Mouse (Mus musculus) lung, adult 18-20 months (tissue): ENCODE results near the gene Flad1.

Experiments
- DNase-seq, 2 experiments: peaks; one replicate each; pipeline ENCODE4 v3.0.0; 2022; ENCODE audit warnings: mixed read lengths in 2 of 2

Flad1 gene

GRCm38 (mm10) chr3:89382033-89382882 is 29.4 kb downstream of the Flad1 start:
- no peak for DNase-seq

- DNase-seq: no peak
These were observed 30.4 kb downstream of the Flad1 start for GRCm38 (mm10) chr3:89381233-89381632.

- DNase-seq: no peak
These were observed 31.0 kb downstream of the Flad1 start for GRCm38 (mm10) chr3:89380711-89381110.

GRCm38 (mm10) chr3:89380291-89380690 is 31.4 kb downstream of the Flad1 start:
- DNase-seq: no peak

- no peak for DNase-seq
These were observed 32.1 kb downstream of the Flad1 start for GRCm38 (mm10) chr3:89379388-89380131.

GRCm38 (mm10) chr3:89378394-89379067 is 33.1 kb downstream of the Flad1 start:
- DNase-seq: peak; percentile 80 to 86

GRCm38 (mm10) chr3:89377831-89378230 is 33.8 kb downstream of the Flad1 start:
- no peak for DNase-seq

GRCm38 (mm10) chr3:89373581-89374231 is 38.0 kb downstream of the Flad1 start:
- no peak for DNase-seq

GRCm38 (mm10) chr3:89367338-89367737 is 44.3 kb downstream of the Flad1 start:
- no peak for DNase-seq

- no peak for DNase-seq
These were observed 45.9 kb downstream of the Flad1 start for GRCm38 (mm10) chr3:89365486-89366414.

GRCm38 (mm10) chr3:89365153-89365485 is 46.6 kb downstream of the Flad1 start, which contains the start of gene Dcst1:
TSS of gene Dcst1 (minus strand) at chr3:89365253.
- no peak for DNase-seq

- DNase-seq: no peak
These were observed 47.0 kb downstream of the Flad1 start for GRCm38 (mm10) chr3:89364631-89365030.

GRCm38 (mm10) chr3:89361675-89362074 is 50.0 kb downstream of the Flad1 start, which contains the start of gene Dcst2:
TSS of gene Dcst2 (plus strand) at chr3:89361975.
- DNase-seq: no peak

GRCm38 (mm10) chr3:89360237-89360636 is 51.4 kb downstream of the Flad1 start:
- DNase-seq: no peak

GRCm38 (mm10) chr3:89359630-89360029 is 52.0 kb downstream of the Flad1 start:
- no peak for DNase-seq

GRCm38 (mm10) chr3:89356029-89356428 is 55.6 kb downstream of the Flad1 start:
- no peak for DNase-seq

- DNase-seq: no peak
These were observed 56.2 kb downstream of the Flad1 start for GRCm38 (mm10) chr3:89355512-89355902.

GRCm38 (mm10) chr3:89354816-89355511 is 56.7 kb downstream of the Flad1 start:
- peak; percentile 84 to 88 for DNase-seq

GRCm38 (mm10) chr3:89351271-89351670 is 60.4 kb downstream of the Flad1 start:
- no peak for DNase-seq
